Mouse (Mus musculus): Measurements from ENCODE around the gene Alk.

DNA sequence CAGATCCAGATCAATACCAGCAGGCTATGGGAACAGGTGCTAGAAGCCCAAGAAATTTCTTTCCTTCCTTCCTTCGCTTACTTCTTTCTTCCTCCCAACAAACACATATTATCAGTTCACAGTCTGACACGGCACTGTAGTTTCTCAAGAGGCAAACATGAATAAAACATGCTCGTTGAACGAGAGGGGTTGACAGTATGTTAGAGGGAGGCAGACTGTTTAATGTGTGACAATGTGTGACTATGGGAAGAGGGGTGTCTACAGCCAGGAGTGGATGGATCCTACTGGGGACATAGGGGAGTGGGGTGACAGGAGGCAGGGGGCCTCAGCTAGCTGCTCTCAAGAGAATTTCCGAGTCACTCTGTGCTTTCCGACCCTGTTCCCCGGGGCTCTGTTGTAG lies 573.8 kb downstream of the Alk start:
- TF ChIP-seq CTCF (IDR thresholded peaks at IDR 0.05; ENCODE audit: extremely low read depth, insufficient read depth, low read length) (no peak), POLR2A (IDR thresholded peaks at IDR 0.05; ENCODE audit: extremely low read depth, insufficient read depth, low read length) (no peak)
